Mouse (Mus musculus): ENCODE measurements around the gene Dnttip1.

Gene Dnttip1

DNA sequence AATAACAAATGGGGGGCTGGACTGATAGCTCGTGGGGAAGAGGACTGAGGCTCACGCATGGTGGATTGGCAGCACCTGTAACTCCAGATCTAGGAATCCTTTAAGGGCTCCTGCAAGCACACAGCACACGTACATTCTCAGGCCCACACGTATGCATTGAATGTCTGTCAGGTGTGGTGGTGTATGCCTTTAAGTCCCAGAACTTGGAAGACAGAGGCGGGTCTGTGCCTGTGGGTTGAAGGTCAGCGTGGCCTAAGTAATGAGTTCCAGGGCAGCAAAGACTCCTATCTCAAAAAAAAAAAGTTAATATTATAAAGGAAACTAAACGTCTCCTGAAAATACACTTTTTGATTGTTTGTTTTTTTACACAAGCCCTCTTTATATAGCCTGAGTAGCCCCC, 60.8 kb downstream of the Dnttip1 start:
- no peak for DNase-seq

- no peak for DNase-seq
Observed at GRCm38 (mm10) chr2:164813557-164813956, 67.8 kb downstream of the Dnttip1 start.

GRCm38 (mm10) chr2:164815348-164815747, 69.6 kb downstream of the Dnttip1 start:
- DNase-seq: no peak

GRCm38 (mm10) chr2:164815821-164816220, 70.0 kb downstream of the Dnttip1 start:
- DNase-seq: no peak

DNA sequence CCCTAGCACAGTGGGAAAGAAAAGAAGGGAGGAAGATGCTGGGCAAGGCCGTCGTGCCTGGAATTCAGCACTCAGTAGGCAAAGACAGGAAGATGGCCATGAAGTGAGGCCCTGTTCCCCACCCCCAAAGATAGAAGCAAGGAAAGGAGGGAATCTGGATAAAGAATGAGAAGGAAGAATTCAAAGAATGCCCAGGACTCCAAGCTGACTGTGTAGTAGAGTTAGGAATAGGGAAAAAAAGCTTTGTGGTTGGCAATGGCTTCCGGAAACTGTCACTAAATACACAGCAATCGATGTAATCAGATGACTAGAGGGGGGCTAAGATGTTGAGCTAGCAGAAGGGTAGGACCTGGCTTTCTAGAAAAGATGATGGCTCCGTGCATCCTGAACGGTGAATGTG, 71.4 kb downstream of the Dnttip1 start:
- no peak for DNase-seq

DNA sequence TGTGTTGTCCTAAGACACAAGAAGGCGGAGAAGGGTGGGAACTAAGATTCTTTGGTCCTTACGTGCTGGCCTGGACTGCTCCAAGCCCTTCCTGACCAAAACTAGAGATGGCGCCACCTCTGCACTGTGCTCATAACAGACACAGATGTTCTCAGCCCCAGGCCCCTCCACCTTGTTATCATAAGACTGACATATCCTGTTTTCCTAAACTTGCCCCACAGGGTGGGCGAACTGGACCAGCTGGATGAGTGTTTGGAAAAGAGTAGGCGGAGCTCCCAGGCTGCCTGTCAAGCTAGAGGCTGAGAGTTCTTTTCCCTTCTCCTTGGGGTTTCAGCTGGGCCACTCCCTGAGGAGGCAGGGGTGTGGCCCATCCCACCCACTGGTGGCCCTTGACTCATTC, 71.9 kb downstream of the Dnttip1 start:
- no peak for DNase-seq

All from kidney, postnatal 14 days (tissue).